Mouse (Mus musculus) lung, embryonic 14.5 days (tissue): Measurements from ENCODE around the gene Ccl22. TPM values are rescaled to one million over a fixed set of nuclear protein-coding genes. Genes with fewer than 3 reads are reported as not detected.

Experiments
- ATAC-seq: fragments of 200-750 bp; cut with Nextera tagmentation; 2 replicates; pipeline ENCODE4 v1.8.0; 2017; ENCODE audit warnings: mild to moderate bottlenecking, moderate TSS enrichment, moderate library complexity; ENCODE audit not compliant: insufficient read depth
- DNase-seq: peaks from one replicate; pipeline ENCODE4 v3.0.0-alpha.2; 2015
- H3K27ac ChIP-seq: fragments of 300-500 bp; sonication (generic); 2 replicates; pipeline ENCODE4 v1.5.1; 2014; ENCODE audit warnings: low read depth, mild to moderate bottlenecking, moderate library complexity
- H3K27me3 ChIP-seq: fragments of 300-500 bp; sonication (generic); 2 replicates; pipeline ENCODE4 v1.6.1; 2014; ENCODE audit warnings: low read length, control low read depth; ENCODE audit not compliant: insufficient read depth
- H3K36me3 ChIP-seq: fragments of 300-500 bp; sonication (generic); 2 replicates; pipeline ENCODE4 v1.6.1; 2014; ENCODE audit warnings: control low read depth; ENCODE audit not compliant: insufficient read depth
- H3K4me1 ChIP-seq: fragments of 300-500 bp; sonication (generic); 2 replicates; pipeline ENCODE4 v1.6.1; 2014; ENCODE audit warnings: antibody characterized with exemption, control low read depth; ENCODE audit not compliant: insufficient read depth
- H3K4me2 ChIP-seq: fragments of 300-500 bp; sonication (generic); 2 replicates; pipeline ENCODE4 v1.6.1; 2014; ENCODE audit warnings: mild to moderate bottlenecking
- H3K4me3 ChIP-seq: fragments of 300-500 bp; sonication (generic); 2 replicates; pipeline ENCODE4 v1.5.1; 2014; ENCODE audit warnings: low read depth, low read length
- H3K9ac ChIP-seq: fragments of 300-500 bp; sonication (generic); 2 replicates; pipeline ENCODE4 v1.6.1; 2014
- H3K9me3 ChIP-seq: fragments of 300-500 bp; sonication (generic); 2 replicates; pipeline ENCODE4 v1.6.1; 2016; ENCODE audit warnings: low read depth, low read length, control low read depth
- CTCF ChIP-seq: IDR thresholded peaks from 2 replicates; pipeline ENCODE4 v1.5.1; 2016; ENCODE audit warnings: antibody characterized with exemption, low read depth
- WGBS: fragments of 180-500 bp; shearing (Covaris S2); extraction: QIAGEN DNeasy Blood & Tissue Kit; methylation state at CpG from one replicate; pipeline ENCODE4 v1.1.7; 2014; 5-methylcytosine and 5-hydroxymethylcytosine counted together
- polyA plus RNA-seq: library from polyadenylated mRNA; unstranded; fragments of >200 nt; fragmentation: Nextera tagmentation; extraction: Ambion mirVana; gene quantifications from 2 replicates; pipeline ENCODE4 v1.2.1, GENCODE M21; 2014

Ccl22 gene
- polyA plus RNA-seq, 1 experiment from 2014 or later, result not detected

- H3K9me3 ChIP-seq, result no peaks in the 10 kb centered on the region
- 0 out of 2 replicates have a peak, but pooled peaks cover 4% of the 10 kb centered on the region for H3K27me3 ChIP-seq
- DNase-seq (no peak), ATAC-seq (no peak)
- H3K4me3 ChIP-seq, result no peak overlapping the region
- peaks cover 13% of the 10 kb centered on the region for H3K4me1 ChIP-seq
- H3K4me2 ChIP-seq, result no peak overlapping the region
- no peak for TF ChIP-seq CTCF
- 72% methylated on average over 10 of the region's 10 CpGs for WGBS
- H3K9ac ChIP-seq, result no peak overlapping the region
- no peaks in the 10 kb centered on the region for H3K36me3 ChIP-seq
- peak overlapping the region; percentile 31; the same call in 1 of the 2 replicates for H3K27ac ChIP-seq
These were observed 33.6 kb downstream of the Ccl22 start for GRCm38 (mm10) chr8:94778895-94779533.

- no peak overlapping the region for H3K4me2 ChIP-seq
- no peaks in the 10 kb centered on the region for H3K36me3 ChIP-seq
These were observed 34.3 kb downstream of the Ccl22 start for GRCm38 (mm10) chr8:94779534-94780294.

GRCm38 (mm10) chr8:94780491-94781154 is 35.2 kb downstream of the Ccl22 start:
- TF ChIP-seq CTCF, result no peak
- peaks cover 13% of the 10 kb centered on the region for H3K4me1 ChIP-seq
- WGBS, result 76% methylated on average over 21 of the region's 21 CpGs

More at GRCm38 (mm10) chr8:94779534-94780294, 34.3 kb downstream of the Ccl22 start:
- no peaks in the 10 kb centered on the region for H3K9me3 ChIP-seq
- no peak for DNase-seq
- 89% methylated on average over 16 of the region's 16 CpGs for WGBS
- no peak for ATAC-seq
- H3K27ac ChIP-seq, result no peak overlapping the region
- no peak overlapping the region for H3K4me3 ChIP-seq
- H3K27me3 ChIP-seq, result no peaks in the 10 kb centered on the region
- H3K4me1 ChIP-seq, result peaks cover 13% of the 10 kb centered on the region
- TF ChIP-seq CTCF, result no peak
- H3K9ac ChIP-seq, result no peak overlapping the region

GRCm38 (mm10) chr8:94781155-94781837 is 35.9 kb downstream of the Ccl22 start:
- Histone ChIP-seq H3K9ac (no peak overlapping the region), H3K4me3 (no peak overlapping the region), H3K27ac (no peak overlapping the region)

More at GRCm38 (mm10) chr8:94780491-94781154, 35.2 kb downstream of the Ccl22 start:
- Histone ChIP-seq H3K9me3 (no peaks in the 10 kb centered on the region), H3K27me3 (no peaks in the 10 kb centered on the region), H3K27ac (no peak overlapping the region), H3K9ac (no peak overlapping the region), H3K4me3 (no peak overlapping the region), H3K4me2 (no peak overlapping the region), H3K36me3 (no peaks in the 10 kb centered on the region)
- ATAC-seq (no peak), DNase-seq (no peak)

GRCm38 (mm10) chr8:94781838-94782235 is 36.4 kb downstream of the Ccl22 start:
- Histone ChIP-seq H3K9me3 (no peaks in the 10 kb centered on the region), H3K4me1 (peaks cover 13% of the 10 kb centered on the region), H3K4me3 (no peak overlapping the region), H3K27me3 (no peaks in the 10 kb centered on the region), H3K9ac (no peak overlapping the region), H3K4me2 (0 out of 2 replicates have a peak overlapping the region, but pooled peaks have one; percentile 12), H3K36me3 (no peaks in the 10 kb centered on the region), H3K27ac (no peak overlapping the region)
- no peak for TF ChIP-seq CTCF
- DNase-seq (peak; percentile 36), ATAC-seq (peak; percentile 76)
- WGBS, result 7% methylated on average over 11 of the region's 11 CpGs

More at GRCm38 (mm10) chr8:94781155-94781837, 35.9 kb downstream of the Ccl22 start:
- ATAC-seq, result no peak
- no peak for TF ChIP-seq CTCF
- Histone ChIP-seq H3K27me3 (no peaks in the 10 kb centered on the region), H3K36me3 (no peaks in the 10 kb centered on the region), H3K4me2 (0 out of 2 replicates have a peak overlapping the region, but pooled peaks have one; percentile 12), H3K4me1 (peaks cover 13% of the 10 kb centered on the region), H3K9me3 (no peaks in the 10 kb centered on the region)
- no peak for DNase-seq
- 55% methylated on average over 7 of the region's 7 CpGs for WGBS

GRCm38 (mm10) chr8:94783890-94784289 is 38.5 kb downstream of the Ccl22 start:
- Histone ChIP-seq H3K27me3 (no peaks in the 10 kb centered on the region), H3K9ac (no peak overlapping the region), H3K36me3 (no peaks in the 10 kb centered on the region), H3K4me2 (no peak overlapping the region), H3K27ac (no peak overlapping the region), H3K4me1 (peaks cover 2% of the 10 kb centered on the region; the same call in 1 of the 2 replicates), H3K4me3 (no peak overlapping the region), H3K9me3 (no peaks in the 10 kb centered on the region)
- TF ChIP-seq CTCF, result no peak
- DNase-seq, result no peak
- WGBS, result 70% methylated on average over 4 of the region's 4 CpGs
- no peak for ATAC-seq
